Mouse (Mus musculus) right cerebral cortex, postnatal 10 days (tissue): ENCODE measurements around the gene Cnot6.

ENCODE experiments used
- DNase-seq, 2 experiments: peaks; one replicate each; pipeline ENCODE4 v3.0.0; 2021; ENCODE audit warnings: low spot score in 2 of 2

Gene Cnot6

DNA sequence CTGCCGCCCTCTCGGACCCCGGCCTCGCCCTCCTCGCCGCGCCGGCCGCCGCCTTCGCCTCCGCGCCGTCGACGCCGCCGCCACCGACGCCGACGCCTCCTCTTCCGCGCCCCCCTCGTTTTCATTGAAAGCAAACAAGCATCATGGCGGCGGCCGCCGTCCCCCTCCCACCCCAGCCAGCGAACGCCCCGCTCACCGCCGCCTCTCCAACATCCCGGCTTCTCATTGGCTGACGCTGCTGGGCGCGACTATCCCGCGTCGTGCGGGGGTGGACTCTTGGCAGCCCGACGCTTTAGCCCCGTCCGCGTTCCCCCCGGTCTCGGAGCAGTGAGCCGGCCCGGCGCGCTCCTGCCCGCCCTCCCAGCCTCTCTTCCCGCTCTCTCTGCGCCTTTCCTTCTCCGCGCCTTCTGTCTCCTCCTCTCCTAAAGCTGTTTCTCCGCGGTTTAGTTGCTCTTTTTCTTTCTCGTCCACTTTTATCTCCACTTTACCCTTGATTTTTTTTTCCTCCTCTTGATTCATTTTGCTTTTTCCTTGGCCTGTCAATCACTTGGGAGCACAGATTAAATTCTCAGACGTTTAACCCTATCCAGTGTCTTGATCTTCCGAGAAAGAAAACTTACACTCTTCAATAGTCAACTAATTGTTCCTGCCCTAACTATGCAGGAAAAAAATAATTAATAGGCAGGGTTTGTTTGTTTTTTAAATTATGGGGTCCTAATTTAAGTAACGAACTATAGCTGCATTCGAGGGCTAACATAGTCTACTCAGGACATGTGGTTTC lies at the start of gene Cnot6:
Cnot6 (minus strand) TSS at position 169 of the 781 bp plus-strand sequence.
- DNase-seq = peak; percentile 99

DNA sequence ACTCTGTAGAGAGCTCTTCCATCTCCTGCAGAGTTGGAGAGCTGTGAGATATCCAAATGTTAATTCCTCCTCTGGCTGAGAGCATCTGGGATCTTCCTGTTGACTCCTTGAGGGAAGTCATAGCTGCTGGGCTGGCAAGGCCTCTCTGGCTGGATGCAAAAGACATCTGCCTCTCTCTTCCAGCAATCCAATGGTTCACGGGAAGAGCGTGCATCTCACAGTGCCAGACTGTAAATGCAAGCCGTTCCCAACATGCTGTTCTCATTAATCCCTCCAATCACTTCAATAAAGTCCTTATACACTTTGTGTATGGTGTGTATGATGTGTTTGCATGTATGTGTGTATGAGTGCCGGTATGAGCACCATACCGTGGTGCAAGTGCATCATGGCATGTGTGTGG lies 48.6 kb upstream of the Cnot6 start:
- DNase-seq = no peak

DNA sequence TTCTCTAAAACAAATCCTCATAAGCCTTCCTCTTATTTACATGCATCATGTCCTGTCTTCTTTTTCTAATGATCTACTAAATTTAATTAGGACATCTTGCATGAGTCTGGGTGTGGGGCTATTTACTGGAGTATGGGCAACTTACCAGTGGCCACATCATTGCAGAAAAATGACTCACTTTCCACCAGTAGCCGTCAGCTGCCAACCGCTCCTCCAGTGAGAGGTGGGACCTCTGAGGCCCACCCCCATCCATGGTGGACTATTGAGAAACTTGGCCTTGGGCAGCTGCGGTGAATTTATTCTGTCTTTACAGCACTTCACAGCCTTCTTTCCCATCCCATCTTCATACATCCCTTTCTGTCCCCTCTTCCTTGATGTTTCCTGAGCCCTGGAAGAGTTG lies 45.6 kb upstream of the Cnot6 start:
- no peak for DNase-seq

DNA sequence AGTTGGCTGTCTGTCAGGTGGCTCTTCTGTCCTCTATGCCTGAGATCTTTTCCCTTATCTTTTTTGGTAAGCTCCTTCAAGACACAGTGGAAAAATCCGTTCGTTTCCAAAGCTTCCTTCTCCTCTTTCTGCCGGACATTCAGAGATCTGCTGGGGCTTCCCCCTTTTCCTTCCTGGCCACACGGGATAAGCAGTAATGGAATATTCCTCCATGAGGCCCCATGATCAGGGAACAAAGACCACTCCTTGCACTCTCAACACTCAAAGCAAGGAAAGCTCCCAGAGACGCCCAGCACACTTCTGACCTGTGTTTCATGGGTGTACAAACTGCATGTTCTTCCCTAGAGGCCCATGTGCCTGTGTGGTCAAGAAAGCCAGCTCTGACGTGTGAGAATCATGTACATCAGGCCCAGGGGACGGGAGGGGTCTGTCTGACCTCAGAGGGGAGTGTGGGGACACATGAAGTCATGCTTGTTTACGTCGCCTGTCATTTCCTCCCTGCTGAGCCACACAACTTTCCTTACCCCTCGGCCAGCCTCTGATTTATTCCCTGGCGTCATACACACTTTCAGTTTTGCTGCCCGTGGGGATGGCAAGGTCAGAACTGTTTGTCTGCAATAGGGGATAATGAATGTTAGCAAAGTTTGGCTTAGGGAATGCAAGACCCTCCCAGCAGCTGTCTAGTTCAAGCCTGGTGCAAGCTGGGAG lies 42.6 kb upstream of the Cnot6 start:
- no peak for DNase-seq

DNA sequence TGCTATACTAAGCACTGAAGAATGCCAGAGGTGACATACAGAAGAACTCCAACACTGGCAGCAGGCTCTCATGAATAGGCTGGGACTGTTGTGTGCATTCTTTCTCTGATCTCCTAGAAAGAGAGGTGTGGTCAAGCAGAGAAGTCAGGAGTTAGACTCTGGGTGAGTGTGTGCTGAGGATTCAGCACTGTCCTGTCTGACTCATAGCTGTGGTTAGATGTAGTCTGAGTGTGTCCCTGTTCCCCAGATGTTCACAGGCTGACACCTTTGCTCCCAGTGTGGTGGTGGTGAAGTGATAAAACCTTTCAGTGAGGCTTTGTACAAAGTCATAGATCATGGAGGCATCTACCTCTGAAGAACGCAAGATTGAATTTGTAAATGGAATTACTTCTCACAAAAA lies 34.2 kb upstream of the Cnot6 start:
- no peak for DNase-seq

DNA sequence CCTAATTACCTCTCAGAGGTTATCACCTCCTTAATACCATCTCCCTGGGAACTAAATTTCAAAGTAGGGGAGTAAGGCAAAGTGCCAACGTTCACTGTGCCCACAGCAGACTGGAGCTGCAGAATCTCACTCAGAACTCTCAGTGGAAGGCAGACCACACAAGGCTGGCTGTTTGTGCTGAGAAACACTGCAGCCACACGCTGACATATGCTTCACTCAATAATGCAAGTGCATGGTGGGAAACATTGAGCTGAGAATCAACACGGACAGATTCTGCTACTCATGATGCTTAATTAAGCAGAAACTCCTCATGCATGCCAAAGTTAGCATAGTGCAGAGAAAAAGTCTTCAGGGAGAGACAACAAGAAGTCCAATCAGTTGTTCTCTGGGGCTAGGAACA lies 33.3 kb upstream of the Cnot6 start:
- no peak for DNase-seq

DNA sequence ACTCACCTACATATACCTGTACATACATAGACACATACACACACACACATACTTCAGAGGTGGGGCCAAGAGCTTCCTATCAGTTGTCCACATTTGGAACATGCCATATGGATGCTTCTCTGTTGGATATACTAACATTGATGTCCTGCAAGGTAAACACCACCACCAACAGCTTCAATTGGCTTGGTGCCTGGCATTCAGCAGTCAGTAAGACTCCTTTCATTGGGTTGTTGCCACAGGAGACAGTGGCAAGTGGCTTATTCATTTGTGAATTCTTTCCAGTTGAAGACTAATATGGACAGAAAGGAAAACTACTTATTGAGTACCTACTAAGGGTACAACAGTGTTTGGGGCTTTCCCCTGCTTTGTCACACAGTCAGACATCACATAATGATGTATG lies 32.5 kb upstream of the Cnot6 start:
- DNase-seq = no peak

DNA sequence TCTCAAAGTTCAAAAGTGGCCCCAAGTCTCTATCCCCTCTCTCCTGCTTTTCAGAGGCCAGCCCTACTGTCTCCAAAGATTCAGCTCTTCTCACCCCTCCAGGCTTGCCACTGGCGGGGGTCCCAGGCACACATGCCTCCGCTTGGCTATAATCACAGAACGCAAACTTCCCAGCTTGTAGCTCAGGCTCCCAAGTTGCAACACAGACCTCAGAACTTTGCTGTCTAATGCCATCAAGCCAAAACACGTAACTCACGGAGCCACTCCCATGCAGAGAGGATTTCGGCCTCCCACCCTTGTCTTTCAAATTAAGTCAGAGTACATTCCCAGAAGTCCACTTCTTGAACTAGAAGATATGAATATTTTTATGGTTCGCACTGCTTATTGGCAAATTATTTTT lies 31.1 kb upstream of the Cnot6 start:
- DNase-seq = no peak

DNA sequence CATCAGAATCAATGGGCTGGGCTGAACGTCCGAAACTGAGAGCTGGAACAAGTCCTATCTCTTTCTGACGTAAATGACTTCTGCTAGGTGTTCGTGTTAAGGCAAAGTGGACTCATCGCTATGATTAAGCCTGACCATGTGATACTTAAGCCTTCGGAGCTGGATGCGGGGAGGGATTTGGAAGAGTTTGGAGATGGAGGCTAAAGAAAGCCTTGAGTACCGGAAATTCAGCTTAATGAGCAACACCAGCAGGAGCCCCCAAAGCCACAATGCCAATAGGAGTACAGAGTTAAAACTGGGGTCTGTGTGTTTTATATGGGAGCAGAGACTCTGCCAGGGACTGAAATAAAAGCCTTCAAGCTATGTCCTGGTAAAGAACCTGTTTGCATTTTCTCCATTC lies 29.7 kb upstream of the Cnot6 start:
- DNase-seq = no peak

DNA sequence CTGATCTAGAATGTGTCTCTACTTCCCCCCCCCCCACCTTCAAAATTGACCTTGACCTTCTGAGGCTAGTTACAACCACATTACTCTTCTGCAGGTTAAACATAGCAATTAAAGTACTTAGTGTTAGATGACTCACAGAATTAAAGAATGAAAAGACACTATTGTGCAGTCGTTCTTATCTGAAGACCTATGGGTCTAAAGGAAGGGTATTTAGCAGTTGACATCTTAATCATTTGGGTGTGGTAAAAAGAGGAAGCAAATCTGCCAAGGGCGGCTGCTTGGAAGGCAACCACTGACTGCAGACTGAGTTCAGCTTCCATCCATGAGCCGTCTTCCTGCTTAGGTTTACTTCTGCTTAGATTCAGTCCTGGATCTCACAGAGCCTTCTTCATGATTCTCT lies 27.3 kb upstream of the Cnot6 start:
- DNase-seq = no peak

DNA sequence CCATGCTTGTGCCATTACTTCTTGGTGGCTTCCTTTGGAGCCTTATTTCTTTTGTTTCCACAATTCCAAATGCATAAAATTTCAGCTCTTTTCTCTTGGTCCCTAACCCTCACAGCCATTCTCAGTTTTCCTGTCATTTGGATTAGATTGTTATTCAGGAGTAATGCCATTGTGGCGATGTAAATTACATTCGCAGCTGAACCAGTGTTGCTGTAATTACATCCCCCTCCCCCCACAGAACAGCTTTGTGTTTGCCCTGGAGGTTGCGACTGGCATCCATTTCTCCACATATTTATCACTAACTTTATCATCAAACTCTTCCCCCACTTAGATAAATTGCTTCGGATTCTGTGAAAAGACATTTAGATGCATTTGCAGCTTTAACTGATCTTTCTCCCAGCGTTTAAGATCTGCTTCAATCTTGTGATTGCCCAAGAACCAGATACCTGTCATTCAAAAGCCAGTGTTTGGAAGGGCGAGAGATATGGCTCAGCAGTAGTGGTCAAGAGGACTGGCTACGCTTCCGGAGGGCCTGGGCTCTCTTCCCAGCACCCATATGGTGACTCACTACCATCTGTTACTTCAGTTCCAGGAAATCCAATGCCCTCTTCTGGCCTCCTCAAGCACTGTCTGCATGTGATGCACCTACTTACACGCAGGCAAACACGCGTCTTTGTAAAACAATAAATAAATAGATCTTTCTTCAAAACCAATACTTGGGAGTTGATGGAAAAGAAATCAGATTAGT lies 26.3 kb upstream of the Cnot6 start:
- no peak for DNase-seq

DNA sequence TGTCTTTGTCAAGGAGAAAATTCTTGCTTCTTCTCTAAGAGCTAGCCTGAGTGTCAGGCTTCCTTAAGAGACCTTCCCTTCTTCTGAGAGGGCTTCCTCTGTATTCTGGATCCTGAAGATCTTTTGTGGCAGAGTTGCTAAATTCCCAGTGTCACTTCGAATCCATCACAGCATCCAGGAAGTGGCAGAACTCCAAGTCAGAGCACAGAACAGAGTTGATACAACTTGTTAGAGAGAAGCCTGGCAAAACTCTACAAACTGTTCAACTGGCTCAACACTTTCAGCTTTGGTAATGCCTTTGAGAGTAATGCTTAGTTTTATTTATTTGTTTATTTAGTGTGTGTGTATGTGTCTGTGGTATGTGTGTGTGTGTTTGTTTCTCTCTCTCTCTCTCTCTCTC lies 25.1 kb upstream of the Cnot6 start:
- no peak for DNase-seq

DNA sequence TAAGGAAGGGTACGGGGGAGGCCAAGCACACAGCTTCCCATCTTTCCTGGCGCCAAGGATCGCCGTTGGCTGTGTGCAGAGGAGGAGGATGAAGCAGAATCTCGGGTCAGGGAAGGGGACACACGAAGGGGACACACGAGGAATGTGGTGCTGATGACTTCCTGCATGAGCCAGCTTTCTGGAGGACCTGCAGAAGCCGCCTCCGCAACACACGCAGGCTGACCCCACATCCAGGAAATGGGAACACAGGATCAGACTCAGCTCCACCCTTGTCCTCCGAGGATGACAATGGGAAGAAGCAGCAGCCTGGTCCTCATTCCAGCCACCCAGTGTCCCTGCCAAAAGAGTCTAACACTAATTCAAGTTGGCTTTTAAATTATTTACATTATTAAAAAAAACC lies 22.2 kb upstream of the Cnot6 start:
- DNase-seq = no peak

DNA sequence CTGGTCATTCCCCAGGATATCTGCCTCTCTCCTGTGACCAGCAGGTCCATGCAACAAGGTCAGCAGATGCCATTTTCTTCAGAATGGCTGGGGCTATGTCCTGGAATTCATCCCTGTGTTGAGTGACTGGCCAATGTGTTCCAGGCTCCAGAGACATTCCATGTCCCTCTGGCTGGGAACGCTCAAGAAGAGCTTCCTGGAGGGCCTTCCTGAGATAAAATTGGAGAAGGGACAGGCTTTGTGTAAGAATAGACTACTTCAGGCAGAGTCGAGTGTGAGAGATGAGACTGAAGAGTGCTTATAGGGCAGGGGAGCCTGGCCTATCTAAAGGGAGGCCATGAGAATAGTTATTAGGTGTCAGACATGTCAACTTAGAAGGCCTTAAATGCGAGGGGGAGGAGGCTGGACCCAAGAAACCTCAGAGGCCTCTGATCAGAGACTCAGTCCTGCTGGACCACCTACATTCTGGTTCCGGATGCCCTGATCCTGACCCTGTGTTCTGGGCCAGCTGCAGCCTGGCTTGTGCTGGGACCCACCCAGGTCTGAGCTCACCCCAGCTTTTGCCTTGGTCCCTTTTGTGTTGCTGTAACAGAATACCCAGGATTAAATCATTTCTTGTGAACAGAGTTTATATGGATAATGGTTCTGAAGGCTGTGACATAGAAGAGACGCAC lies 17.9 kb upstream of the Cnot6 start:
- no peak for DNase-seq

DNA sequence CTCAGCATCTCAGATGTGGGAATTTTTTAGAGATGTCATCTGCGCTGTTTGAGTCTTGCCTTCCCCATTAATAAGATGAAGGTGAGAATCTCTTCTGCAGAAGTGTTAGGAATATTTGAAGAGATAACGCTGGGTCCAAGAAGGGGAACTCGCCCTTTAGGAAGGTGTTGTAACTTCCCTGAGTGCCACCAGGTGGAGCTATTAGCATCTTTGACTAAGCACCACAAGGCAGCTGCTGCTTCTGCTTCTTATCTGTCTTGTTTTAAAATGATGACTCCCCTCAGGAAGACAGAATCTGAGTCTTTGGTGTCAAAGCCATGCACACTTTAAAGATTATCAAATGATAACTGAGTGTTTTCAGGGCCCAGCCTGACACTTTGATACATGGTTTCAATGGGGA lies 15.4 kb upstream of the Cnot6 start:
- DNase-seq = peak; percentile 77 to 80

DNA sequence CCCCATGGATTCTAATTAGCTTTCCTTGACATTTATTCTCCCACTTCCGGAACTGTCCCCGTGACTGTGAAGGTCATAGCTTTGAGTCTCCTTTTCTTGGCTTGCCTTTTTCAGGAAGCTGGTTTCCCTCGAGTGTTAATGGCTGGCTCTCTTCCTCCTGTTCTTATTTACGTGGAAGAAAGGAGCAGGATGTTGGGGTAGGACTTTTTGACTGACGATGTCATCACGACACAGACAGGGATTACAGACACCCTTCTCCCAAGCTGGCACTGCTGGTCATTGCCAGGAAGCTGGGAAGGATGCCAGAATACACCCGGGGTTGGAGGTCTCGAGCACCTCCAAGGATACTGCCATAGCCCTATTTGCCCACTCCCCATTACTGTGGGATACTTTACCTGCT lies 14.3 kb upstream of the Cnot6 start:
- peak in 1 of 2 experiments; percentile 36 for DNase-seq

DNA sequence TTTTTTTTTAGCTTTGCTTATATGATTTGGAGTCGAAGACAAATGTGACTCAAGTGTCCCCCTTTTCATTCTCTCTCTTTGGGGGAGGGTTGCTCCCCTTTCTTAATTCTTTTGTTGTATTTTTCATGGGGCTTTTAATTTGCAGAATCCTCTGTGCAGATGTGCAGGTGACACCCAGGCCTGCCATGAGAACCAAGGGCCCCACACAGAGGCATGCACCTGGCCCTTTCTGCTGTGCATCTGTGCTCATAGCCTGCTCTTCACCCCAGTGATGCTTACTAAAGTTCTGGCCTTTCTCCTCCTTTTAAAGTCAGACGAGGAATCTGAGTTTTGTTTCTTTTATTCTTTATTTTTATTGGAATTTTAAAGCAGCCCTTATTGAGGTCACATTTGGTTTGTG lies 12.2 kb upstream of the Cnot6 start:
- DNase-seq = no peak

DNA sequence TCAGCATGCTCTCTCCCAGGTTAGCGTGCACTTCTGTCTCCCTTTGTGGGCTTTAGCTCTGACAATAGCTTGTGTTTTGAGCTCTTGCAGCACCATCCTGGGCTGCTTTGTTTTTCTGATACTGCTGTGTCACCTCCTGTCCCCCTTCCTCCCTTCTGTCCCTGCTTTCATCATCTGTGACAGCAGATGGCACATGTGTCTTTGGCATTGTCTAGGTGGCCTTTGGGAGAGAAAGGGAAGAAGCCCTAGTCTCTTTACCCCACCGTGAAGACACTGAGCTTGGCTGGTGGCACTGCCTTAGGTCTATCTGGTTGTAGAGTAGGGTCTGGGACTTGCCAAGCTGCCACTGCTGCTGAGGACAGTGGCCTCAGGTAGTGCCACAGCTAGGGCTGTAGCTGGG lies 10.8 kb upstream of the Cnot6 start:
- DNase-seq = no peak

DNA sequence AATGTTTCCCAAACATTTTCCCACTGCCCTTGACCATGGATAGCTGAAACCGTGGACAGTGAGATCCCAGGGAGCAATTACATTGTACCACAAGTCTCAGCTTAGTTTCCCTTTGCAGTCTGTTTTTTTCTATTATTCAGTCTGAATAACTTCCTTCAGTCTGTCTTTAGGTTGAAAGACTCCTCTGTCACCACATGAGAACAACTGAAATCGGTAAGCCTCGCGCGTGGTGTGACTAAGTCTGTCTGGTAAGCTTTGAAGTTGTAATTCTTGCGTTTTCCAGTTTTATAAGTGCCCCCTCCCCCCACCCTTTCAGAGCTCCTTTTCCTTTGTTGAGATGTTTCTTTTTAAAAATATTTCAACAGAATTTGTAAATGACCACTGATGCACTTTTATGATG lies 10.2 kb upstream of the Cnot6 start:
- no peak for DNase-seq

DNA sequence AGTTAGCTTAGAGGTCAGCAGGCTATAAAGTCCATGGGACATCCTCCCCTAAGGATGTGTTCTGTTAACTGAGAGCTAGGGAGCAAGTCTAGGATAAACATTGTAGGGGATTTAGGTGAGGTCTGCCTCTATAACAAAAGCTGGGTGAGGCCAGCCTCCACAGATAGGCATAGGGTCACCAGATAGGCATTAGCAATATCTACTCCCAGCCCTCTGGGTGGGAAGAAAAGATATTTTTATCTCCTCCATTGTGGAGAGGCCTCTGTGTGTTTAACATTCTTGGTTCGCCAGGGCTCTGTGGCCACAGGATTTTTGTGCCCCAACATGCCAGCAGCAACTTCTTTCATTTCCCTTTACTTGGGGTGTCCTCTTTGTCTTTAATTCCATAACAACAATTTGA lies 8.8 kb upstream of the Cnot6 start:
- no peak for DNase-seq

DNA sequence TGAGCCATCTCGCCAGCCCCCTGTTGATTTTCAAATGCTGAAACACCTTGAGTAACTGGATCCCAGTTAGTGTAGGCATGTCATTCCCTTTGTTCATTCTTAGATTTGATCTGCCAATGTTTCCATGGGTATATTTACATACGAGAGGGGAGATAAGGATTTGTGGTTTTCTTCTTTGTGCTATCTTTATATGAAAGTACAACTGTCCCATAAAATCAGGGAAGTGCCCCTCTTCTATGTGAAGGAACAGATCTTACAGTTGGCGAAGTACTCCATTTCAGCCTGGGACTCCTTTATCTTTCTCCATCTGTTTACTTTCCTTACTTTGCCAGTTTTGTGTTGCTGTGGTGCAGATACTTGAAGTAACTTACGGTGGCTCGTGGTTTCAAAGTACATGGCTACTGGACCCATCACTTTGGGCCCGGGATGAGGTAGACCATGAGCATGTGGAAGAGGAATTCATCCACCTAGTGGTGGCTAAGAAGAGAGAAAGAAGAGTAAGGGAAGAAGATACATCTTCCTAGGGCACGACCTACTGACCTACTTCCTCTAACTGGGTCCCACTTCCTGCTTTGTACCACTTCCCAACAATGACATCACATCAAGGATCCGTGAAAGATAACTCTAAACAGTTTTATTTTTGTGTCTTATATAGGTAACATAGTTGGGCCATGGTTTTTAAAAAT lies 7.1 kb upstream of the Cnot6 start:
- no peak for DNase-seq
